Mouse (Mus musculus) hindbrain, embryonic 14.5 days (tissue): Measurements from ENCODE around the gene Neurl1b. TPM values are rescaled to one million over a fixed set of nuclear protein-coding genes. Genes with fewer than 3 reads are reported as not detected.

Source experiments
- ATAC-seq: fragments of 200-750 bp; cut with Nextera tagmentation; 2 replicates; pipeline ENCODE4 v1.8.0; 2017; ENCODE audit warnings: moderate number of reproducible peaks, mild to moderate bottlenecking, moderate TSS enrichment, moderate library complexity; ENCODE audit not compliant: low FRiP score
- DNase-seq: peaks from one replicate; pipeline ENCODE4 v3.0.0-alpha.2; 2015; ENCODE audit warnings: low spot score
- H3K27ac ChIP-seq: fragments of 300-500 bp; sonication (generic); 2 replicates; pipeline ENCODE4 v1.5.1; 2014; ENCODE audit warnings: mild to moderate bottlenecking, moderate library complexity
- H3K27me3 ChIP-seq: fragments of 300-500 bp; sonication (generic); 2 replicates; pipeline ENCODE4 v1.6.1; 2014; ENCODE audit warnings: mild to moderate bottlenecking, low read length, mixed read lengths; ENCODE audit not compliant: control insufficient read depth, insufficient read depth
- H3K36me3 ChIP-seq: fragments of 300-500 bp; sonication (generic); replicated peaks from 2 replicates; pipeline ENCODE4 v1.6.1; 2014; ENCODE audit not compliant: control insufficient read depth, insufficient read depth
- H3K4me1 ChIP-seq: fragments of 300-500 bp; sonication (generic); replicated peaks from 2 replicates; pipeline ENCODE4 v1.6.1; 2014; ENCODE audit warnings: antibody characterized with exemption, low read length, mixed read lengths; ENCODE audit not compliant: control insufficient read depth, insufficient read depth
- H3K4me2 ChIP-seq: fragments of 300-500 bp; sonication (generic); replicated peaks from 2 replicates; pipeline ENCODE4 v1.6.1; 2014; ENCODE audit warnings: mild to moderate bottlenecking, moderate library complexity
- H3K4me3 ChIP-seq: fragments of 300-500 bp; sonication (generic); replicated peaks from 2 replicates; pipeline ENCODE4 v1.5.1; 2014; ENCODE audit warnings: mild to moderate bottlenecking, low read length
- H3K9ac ChIP-seq: fragments of 300-500 bp; sonication (generic); 2 replicates; pipeline ENCODE4 v1.6.1; 2014
- H3K9me3 ChIP-seq: fragments of 300-500 bp; sonication (generic); 2 replicates; pipeline ENCODE4 v1.6.1; 2016; ENCODE audit warnings: low read length; ENCODE audit not compliant: control insufficient read depth
- WGBS: fragments of 180-500 bp; shearing (Covaris S2); extraction: QIAGEN DNeasy Blood & Tissue Kit; methylation state at CpG from one replicate; pipeline ENCODE4 v1.1.7; 2014; 5-methylcytosine and 5-hydroxymethylcytosine counted together
- polyA plus RNA-seq: library from polyadenylated mRNA; unstranded; fragments of >200 nt; fragmentation: Nextera tagmentation; extraction: Ambion mirVana; gene quantifications from 2 replicates; pipeline ENCODE4 v1.2.1, GENCODE M21; 2014

The Neurl1b gene
- polyA plus RNA-seq, 1 experiment from 2014 or later: 1.9 TPM

- Histone ChIP-seq H3K27ac (no peak overlapping the region), H3K4me3 (peak overlapping the region; percentile 87; the same call in 1 of the 2 replicates), H3K9ac (no peak overlapping the region), H3K4me2 (peak overlapping the region; percentile 64), H3K4me1 (peaks cover 7% of the 10 kb centered on the region), H3K27me3 (peaks cover 11% of the 10 kb centered on the region), H3K9me3 (no peaks in the 10 kb centered on the region), H3K36me3 (no peaks in the 10 kb centered on the region)
- ATAC-seq (no peak), DNase-seq (no peak)
- 60% methylated on average over 3 of the region's 3 CpGs for WGBS
These were observed 1.5 kb downstream of the Neurl1b start for GRCm38 (mm10) chr17:26416141-26416540.

- WGBS: 90% methylated on average over 6 of the region's 6 CpGs
- no peak overlapping the region for H3K27ac ChIP-seq
These were observed 3.3 kb downstream of the Neurl1b start for GRCm38 (mm10) chr17:26417770-26418421.

GRCm38 (mm10) chr17:26420491-26421247, 6.0 kb downstream of the Neurl1b start:
- Histone ChIP-seq H3K9ac (no peak overlapping the region), H3K4me1 (no peaks in the 10 kb centered on the region; the same call in 1 of the 2 replicates), H3K9me3 (no peaks in the 10 kb centered on the region), H3K4me2 (no peak overlapping the region), H3K4me3 (no peak overlapping the region), H3K27me3 (peaks cover 4% of the 10 kb centered on the region; the same call in 1 of the 2 replicates), H3K36me3 (no peaks in the 10 kb centered on the region), H3K27ac (no peak overlapping the region)
- DNase-seq (no peak), ATAC-seq (no peak)
- 80% methylated on average over 7 of the region's 7 CpGs for WGBS

More at GRCm38 (mm10) chr17:26417770-26418421, 3.3 kb downstream of the Neurl1b start:
- DNase-seq: no peak
- ATAC-seq: no peak
- peaks cover 7% of the 10 kb centered on the region for H3K4me1 ChIP-seq
- no peak overlapping the region for H3K9ac ChIP-seq
- H3K4me2 ChIP-seq: no peak overlapping the region
- peaks cover 11% of the 10 kb centered on the region for H3K27me3 ChIP-seq
- no peaks in the 10 kb centered on the region for H3K36me3 ChIP-seq
- H3K4me3 ChIP-seq: no peak overlapping the region
- H3K9me3 ChIP-seq: no peaks in the 10 kb centered on the region

DNA sequence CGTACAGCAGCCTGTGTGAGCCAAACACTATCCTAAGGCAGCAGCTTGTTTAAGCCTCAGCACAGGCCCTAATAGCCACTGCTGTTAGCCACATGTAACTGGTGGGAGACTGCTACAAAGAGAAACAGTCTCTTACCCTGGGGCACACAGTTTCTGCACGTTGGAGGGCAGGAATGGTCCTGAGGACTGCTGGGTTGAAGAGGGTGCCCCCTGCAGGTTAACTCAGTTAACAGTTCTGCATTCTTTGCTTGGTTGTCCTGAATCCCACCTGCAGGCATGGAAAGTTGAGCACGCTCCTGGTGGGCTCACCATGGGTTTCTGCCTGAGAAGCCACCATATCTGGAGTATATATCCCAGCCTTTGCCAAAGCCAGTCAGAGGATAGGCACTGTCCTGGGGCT, 6.9 kb downstream of the Neurl1b start:
- H3K4me1 ChIP-seq: no peaks in the 10 kb centered on the region; the same call in 1 of the 2 replicates
- no peak overlapping the region for H3K27ac ChIP-seq
- no peak overlapping the region for H3K4me3 ChIP-seq
- no peaks in the 10 kb centered on the region for H3K9me3 ChIP-seq
- DNase-seq: peak; percentile 35
- no peak overlapping the region for H3K4me2 ChIP-seq
- ATAC-seq: no peak
- no peaks in the 10 kb centered on the region for H3K36me3 ChIP-seq
- no peak overlapping the region for H3K9ac ChIP-seq
- H3K27me3 ChIP-seq: no peaks in the 10 kb centered on the region; the same call in 1 of the 2 replicates
- 44% methylated on average over 3 of the region's 3 CpGs for WGBS

GRCm38 (mm10) chr17:26422390-26422789, 7.8 kb downstream of the Neurl1b start:
- 86% methylated on average over 6 of the region's 6 CpGs for WGBS
- Histone ChIP-seq H3K9ac (no peak overlapping the region), H3K27me3 (no peaks in the 10 kb centered on the region), H3K4me1 (no peaks in the 10 kb centered on the region; the same call in 1 of the 2 replicates), H3K27ac (no peak overlapping the region), H3K4me3 (no peak overlapping the region), H3K4me2 (no peak overlapping the region), H3K9me3 (no peaks in the 10 kb centered on the region), H3K36me3 (no peaks in the 10 kb centered on the region)
- ATAC-seq (no peak), DNase-seq (no peak)

- Histone ChIP-seq H3K9me3 (no peaks in the 10 kb centered on the region), H3K36me3 (no peaks in the 10 kb centered on the region), H3K4me2 (no peak overlapping the region), H3K27me3 (no peaks in the 10 kb centered on the region), H3K9ac (no peak overlapping the region), H3K27ac (no peak overlapping the region), H3K4me3 (no peak overlapping the region), H3K4me1 (no peaks in the 10 kb centered on the region; the same call in 1 of the 2 replicates)
- no peak for DNase-seq
- 29% methylated on average over 11 of the region's 11 CpGs for WGBS
- ATAC-seq: no peak
These were observed 9.5 kb downstream of the Neurl1b start for GRCm38 (mm10) chr17:26423967-26424641.

- 65% methylated on average over 13 of the region's 13 CpGs for WGBS
- Histone ChIP-seq H3K9ac (no peak overlapping the region), H3K27me3 (no peaks in the 10 kb centered on the region), H3K4me2 (no peak overlapping the region), H3K4me3 (no peak overlapping the region), H3K27ac (no peak overlapping the region), H3K4me1 (no peaks in the 10 kb centered on the region; the same call in 1 of the 2 replicates), H3K36me3 (no peaks in the 10 kb centered on the region), H3K9me3 (no peaks in the 10 kb centered on the region)
- DNase-seq (no peak), ATAC-seq (no peak)
These were observed 10.5 kb downstream of the Neurl1b start for GRCm38 (mm10) chr17:26424973-26425735.

- no peak for DNase-seq
- no peak overlapping the region for H3K4me2 ChIP-seq
- no peak for ATAC-seq
- 0 out of 2 replicates have a peak, but pooled peaks cover 7% of the 10 kb centered on the region for H3K36me3 ChIP-seq
- no peak overlapping the region for H3K27ac ChIP-seq
- no peak overlapping the region for H3K4me3 ChIP-seq
- peaks cover 15% of the 10 kb centered on the region for H3K27me3 ChIP-seq
- no peak overlapping the region for H3K9ac ChIP-seq
- 64% methylated on average over 11 of the region's 11 CpGs for WGBS
- H3K9me3 ChIP-seq: no peaks in the 10 kb centered on the region
- no peaks in the 10 kb centered on the region for H3K4me1 ChIP-seq
These were observed 18.7 kb downstream of the Neurl1b start for GRCm38 (mm10) chr17:26433295-26433694.
